Mouse (Mus musculus): ENCODE measurements around the gene Fsd1.

- TF ChIP-seq CTCF (IDR thresholded peaks at IDR 0.05; ENCODE audit: low read depth, low read length): no peak
- TF ChIP-seq EP300 (IDR thresholded peaks at IDR 0.05; ENCODE audit: insufficient read depth, low read depth, low read length): no peak
- TF ChIP-seq POLR2A (IDR thresholded peaks at IDR 0.05; ENCODE audit: insufficient read depth, low read length): no peak
Observed at GRCm38 (mm10) chr17:55969966-55970891, 16.1 kb upstream of the Fsd1 start, which contains the start of gene Shd.
